In genomic region chr1:67000484-67000883, GRCm38 (mm10) we compare ENCODE assay signal across 18 mouse cellular contexts. TPM values are rescaled to one million over a fixed set of nuclear protein-coding genes. Genes with fewer than 3 reads are reported as not detected.
"Had no signal": no experiment of that assay in that cellular context is flagged by ENCODE, and none has a peak within 500 bp of the region (broad histone marks: within the 10 kb centered on the region; RNA-seq: fewer than 3 reads in every experiment).

No protein-coding gene starts in this region.

- H3K27ac ChIP-seq: left cerebral cortex, adult 2 months; limb, embryonic 10.5 days; liver, embryonic 15.5 days; macrophage; neural tube, embryonic 13.5 days had no signal

- H3K9ac ChIP-seq: liver, embryonic 15.5 days; neural tube, embryonic 13.5 days had no signal

- DNase-seq: kidney, adult 8-10 months; kidney, postnatal 36 days; retina, postnatal 1 day; right cerebral cortex, postnatal 4 days; spleen, adult 18-20 months; thymus, adult 18-20 months; thymus, postnatal 14 days had no signal

- H3K4me3 ChIP-seq: left cerebral cortex, adult 2 months; limb, embryonic 10.5 days; liver, embryonic 15.5 days; megakaryocyte, embryonic 14.5 days; neural tube, embryonic 13.5 days had no signal

- H3K27me3 ChIP-seq: liver, embryonic 15.5 days; megakaryocyte, embryonic 14.5 days; neural tube, embryonic 13.5 days had no signal

- H3K9me3 ChIP-seq: limb, embryonic 10.5 days; liver, embryonic 15.5 days; megakaryocyte, embryonic 14.5 days; neural tube, embryonic 13.5 days had no signal

- H3K4me2 ChIP-seq: liver, embryonic 11.5 days; liver, embryonic 15.5 days; midbrain, embryonic 11.5 days; neural tube, embryonic 13.5 days had no signal

- H3K4me1 ChIP-seq: limb, embryonic 10.5 days had no signal

- ATAC-seq: hindbrain, embryonic 16.5 days; inflammation-experienced regulatory T-cells, adult 6 months; midbrain, embryonic 16.5 days had no signal

RNA-seq across cellular contexts. Expression of gene Myl1, which starts 55.3 kb away (rescaled TPM):
- polyA plus RNA-seq: inflammation-experienced regulatory T-cells, adult 6 months; macrophage had no signal
